Mouse (Mus musculus) heart, embryonic 15.5 days (tissue): ENCODE results near the gene Timm13. TPM values are rescaled to one million over a fixed set of nuclear protein-coding genes. Genes with fewer than 3 reads are reported as not detected.

Experiments
- ATAC-seq: fragments of 200-750 bp; cut with Nextera tagmentation; replicated peaks from 2 replicates; pipeline ENCODE4 v1.8.0; 2017; ENCODE audit warnings: low read depth, moderate TSS enrichment; ENCODE audit not compliant: insufficient number of reproducible peaks, insufficient read depth, low FRiP score
- H3K27ac ChIP-seq: fragments of 300-500 bp; sonication (generic); 2 replicates; pipeline ENCODE4 v1.5.1; 2015; ENCODE audit warnings: mild to moderate bottlenecking, inconsistent platforms
- H3K27me3 ChIP-seq: fragments of 300-500 bp; sonication (generic); 2 replicates; pipeline ENCODE4 v1.6.1; 2015; ENCODE audit warnings: inconsistent platforms
- H3K36me3 ChIP-seq: fragments of 300-500 bp; sonication (generic); 2 replicates; pipeline ENCODE4 v1.6.1; 2015; ENCODE audit warnings: mild to moderate bottlenecking, inconsistent platforms
- H3K4me1 ChIP-seq: fragments of 300-500 bp; sonication (generic); replicated peaks from 2 replicates; pipeline ENCODE4 v1.6.1; 2015; ENCODE audit warnings: inconsistent platforms
- H3K4me2 ChIP-seq: fragments of 300-500 bp; sonication (generic); 2 replicates; pipeline ENCODE4 v1.6.1; 2015; ENCODE audit warnings: inconsistent platforms, mild to moderate bottlenecking, moderate library complexity
- H3K4me3 ChIP-seq: fragments of 300-500 bp; sonication (generic); 2 replicates; pipeline ENCODE4 v1.5.1; 2015; ENCODE audit warnings: mild to moderate bottlenecking, inconsistent platforms
- H3K9ac ChIP-seq: fragments of 300-500 bp; sonication (generic); 2 replicates; pipeline ENCODE4 v1.6.1; 2015; ENCODE audit warnings: mild to moderate bottlenecking, inconsistent platforms
- H3K9me3 ChIP-seq: fragments of 300-500 bp; sonication (generic); replicated peaks from 2 replicates; pipeline ENCODE4 v1.6.1; 2016; ENCODE audit warnings: inconsistent platforms
- WGBS: fragments of 180-500 bp; shearing (Covaris S2); methylation state at CpG from one replicate; pipeline ENCODE4 v1.1.7; 2015; ENCODE audit warnings: mixed read lengths; 5-methylcytosine and 5-hydroxymethylcytosine counted together
- polyA plus RNA-seq: library from polyadenylated mRNA; unstranded; fragments of >200 nt; fragmentation: Nextera tagmentation; extraction: Ambion mirVana; gene quantifications from 2 replicates; pipeline ENCODE4 v1.2.1, GENCODE M21; 2015

The Timm13 gene
- polyA plus RNA-seq, 1 experiment from 2014 or later = 299 TPM

DNA sequence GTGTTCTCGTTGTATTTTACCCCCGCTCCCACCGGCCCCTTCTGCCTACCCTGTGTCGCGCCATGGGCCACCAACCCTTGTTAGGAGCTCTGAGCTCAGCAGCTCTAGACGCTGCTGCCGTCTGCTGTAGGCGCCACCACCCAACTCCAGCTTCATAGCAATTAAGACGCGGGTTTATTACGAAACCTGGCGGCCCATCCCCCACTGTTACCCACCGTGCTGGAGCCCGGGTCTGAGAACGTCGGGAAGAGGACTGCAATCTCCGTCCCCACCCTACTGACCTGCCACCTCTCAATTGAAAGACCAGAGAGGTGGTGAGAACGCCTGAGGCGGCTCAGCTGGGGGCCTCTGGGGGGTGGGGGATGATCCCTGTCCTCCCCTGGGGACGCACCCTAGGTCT is 31.4 kb upstream of the Timm13 start:
- peak overlapping the region; percentile 86 for H3K4me2 ChIP-seq
- H3K9me3 ChIP-seq = no peaks in the 10 kb centered on the region
- ATAC-seq = no peak
- H3K27me3 ChIP-seq = no peaks in the 10 kb centered on the region
- H3K36me3 ChIP-seq = no peaks in the 10 kb centered on the region
- peak overlapping the region; percentile 74 for H3K27ac ChIP-seq
- peak overlapping the region; percentile 81 for H3K4me3 ChIP-seq
- WGBS = 4% methylated on average over 20 of the region's 20 CpGs
- peak overlapping the region; percentile 82 for H3K9ac ChIP-seq
- H3K4me1 ChIP-seq = peaks cover 75% of the 10 kb centered on the region

DNA sequence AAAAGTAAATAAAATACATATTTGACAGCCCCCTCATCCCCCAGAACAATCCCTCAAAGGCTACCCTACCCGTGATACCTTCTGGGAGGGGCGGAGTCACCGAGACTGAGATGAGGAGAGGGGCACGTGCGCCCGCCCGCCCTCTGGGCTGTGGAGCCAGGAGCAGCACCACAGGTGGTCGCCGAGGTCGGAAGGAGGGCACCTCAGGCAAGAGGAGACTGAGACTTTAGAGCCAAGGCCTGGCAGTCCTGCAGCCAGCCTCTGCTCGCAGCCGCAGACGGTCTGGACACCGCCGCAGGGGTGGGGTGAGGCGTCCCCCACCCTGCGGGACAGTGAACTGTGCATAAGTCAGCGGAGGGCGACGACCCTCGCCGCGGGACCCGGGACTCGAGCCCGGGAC is 30.9 kb upstream of the Timm13 start:
- no peaks in the 10 kb centered on the region for H3K36me3 ChIP-seq
- no peaks in the 10 kb centered on the region for H3K9me3 ChIP-seq
- H3K4me3 ChIP-seq = peak overlapping the region; percentile 81
- ATAC-seq = no peak
- H3K27me3 ChIP-seq = no peaks in the 10 kb centered on the region
- 5% methylated on average over 26 of the region's 26 CpGs for WGBS
- H3K9ac ChIP-seq = peak overlapping the region; percentile 82
- H3K4me2 ChIP-seq = peak overlapping the region; percentile 86
- H3K4me1 ChIP-seq = peaks cover 74% of the 10 kb centered on the region
- H3K27ac ChIP-seq = peak overlapping the region; percentile 74

DNA sequence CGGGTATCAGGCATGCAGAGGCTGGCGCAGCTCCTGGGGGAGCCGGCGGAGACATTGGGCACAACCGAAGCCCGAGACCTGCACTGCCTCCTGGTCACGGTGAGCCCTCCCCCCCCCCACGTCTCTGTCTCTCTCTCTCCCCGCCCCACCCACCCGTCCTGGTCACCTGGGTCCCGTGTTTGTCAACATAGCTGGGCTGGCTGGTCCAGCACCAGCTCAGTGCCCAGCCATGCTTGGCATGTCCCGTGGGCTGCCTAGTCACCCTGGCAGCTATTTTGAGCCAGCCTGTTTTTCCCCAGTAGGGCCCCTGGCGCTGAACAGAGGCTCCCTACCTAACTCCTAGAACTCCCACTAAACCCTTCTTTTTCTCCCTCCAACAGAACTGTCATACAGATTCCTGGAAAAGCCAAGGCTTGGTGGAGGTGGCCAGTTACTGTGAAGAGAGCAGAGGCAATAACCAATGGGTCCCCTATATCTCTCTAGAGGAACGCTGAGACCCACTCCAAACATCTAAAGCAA is 30.4 kb upstream of the Timm13 start:
- no peaks in the 10 kb centered on the region for H3K9me3 ChIP-seq
- no peak for ATAC-seq
- peak overlapping the region; percentile 81 for H3K4me3 ChIP-seq
- no peaks in the 10 kb centered on the region for H3K27me3 ChIP-seq
- WGBS = 4% methylated on average over 14 of the region's 14 CpGs
- H3K36me3 ChIP-seq = no peaks in the 10 kb centered on the region
- peak overlapping the region; percentile 82 for H3K9ac ChIP-seq
- H3K4me1 ChIP-seq = peaks cover 69% of the 10 kb centered on the region
- peak overlapping the region; percentile 86 for H3K4me2 ChIP-seq
- H3K27ac ChIP-seq = peak overlapping the region; percentile 74

DNA sequence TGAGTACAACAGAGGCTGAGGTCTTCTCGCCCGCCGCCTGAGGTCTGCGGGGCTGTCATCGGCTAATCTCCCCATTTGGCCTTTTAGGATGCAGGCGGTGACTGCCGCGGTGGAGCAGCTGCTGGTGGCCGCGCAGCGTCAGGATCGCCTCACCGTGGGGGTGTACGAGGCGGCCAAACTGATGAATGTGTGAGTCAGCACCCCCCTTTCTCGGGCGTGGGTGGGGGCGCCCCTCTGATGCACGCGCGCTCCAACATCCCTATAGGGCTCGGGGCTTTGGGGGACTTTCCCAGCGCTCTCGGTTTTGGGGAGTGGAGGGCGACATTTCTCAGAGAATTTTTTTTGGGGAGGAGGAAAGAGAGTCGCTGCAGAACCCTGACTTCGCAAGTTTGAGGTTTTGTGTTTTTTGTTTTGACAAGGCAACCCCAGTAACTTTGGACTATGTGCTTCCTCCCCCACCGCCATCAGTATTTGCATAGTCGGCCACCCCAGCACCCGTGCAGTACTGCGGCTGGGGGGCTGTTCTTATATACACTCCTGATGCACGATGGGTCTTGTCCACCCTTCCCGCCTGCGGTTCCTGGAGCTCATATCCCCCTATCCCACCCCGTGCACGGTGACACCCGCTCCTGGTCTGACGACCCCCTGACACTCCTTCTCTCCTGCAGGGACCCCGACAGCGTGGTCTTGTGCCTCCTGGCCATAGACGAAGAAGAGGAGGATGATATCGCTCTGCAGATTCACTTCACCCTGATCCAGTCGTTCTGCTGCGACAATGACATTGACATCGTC is 29.8 kb upstream of the Timm13 start:
- Histone ChIP-seq H3K4me3 (peak overlapping the region; percentile 81), H3K27me3 (no peaks in the 10 kb centered on the region), H3K4me2 (peak overlapping the region; percentile 86), H3K9me3 (no peaks in the 10 kb centered on the region), H3K27ac (peak overlapping the region; percentile 74), H3K4me1 (peaks cover 62% of the 10 kb centered on the region), H3K36me3 (no peaks in the 10 kb centered on the region), H3K9ac (peak overlapping the region; percentile 82)
- WGBS = 1% methylated on average over 45 of the region's 45 CpGs
- ATAC-seq = no peak

DNA sequence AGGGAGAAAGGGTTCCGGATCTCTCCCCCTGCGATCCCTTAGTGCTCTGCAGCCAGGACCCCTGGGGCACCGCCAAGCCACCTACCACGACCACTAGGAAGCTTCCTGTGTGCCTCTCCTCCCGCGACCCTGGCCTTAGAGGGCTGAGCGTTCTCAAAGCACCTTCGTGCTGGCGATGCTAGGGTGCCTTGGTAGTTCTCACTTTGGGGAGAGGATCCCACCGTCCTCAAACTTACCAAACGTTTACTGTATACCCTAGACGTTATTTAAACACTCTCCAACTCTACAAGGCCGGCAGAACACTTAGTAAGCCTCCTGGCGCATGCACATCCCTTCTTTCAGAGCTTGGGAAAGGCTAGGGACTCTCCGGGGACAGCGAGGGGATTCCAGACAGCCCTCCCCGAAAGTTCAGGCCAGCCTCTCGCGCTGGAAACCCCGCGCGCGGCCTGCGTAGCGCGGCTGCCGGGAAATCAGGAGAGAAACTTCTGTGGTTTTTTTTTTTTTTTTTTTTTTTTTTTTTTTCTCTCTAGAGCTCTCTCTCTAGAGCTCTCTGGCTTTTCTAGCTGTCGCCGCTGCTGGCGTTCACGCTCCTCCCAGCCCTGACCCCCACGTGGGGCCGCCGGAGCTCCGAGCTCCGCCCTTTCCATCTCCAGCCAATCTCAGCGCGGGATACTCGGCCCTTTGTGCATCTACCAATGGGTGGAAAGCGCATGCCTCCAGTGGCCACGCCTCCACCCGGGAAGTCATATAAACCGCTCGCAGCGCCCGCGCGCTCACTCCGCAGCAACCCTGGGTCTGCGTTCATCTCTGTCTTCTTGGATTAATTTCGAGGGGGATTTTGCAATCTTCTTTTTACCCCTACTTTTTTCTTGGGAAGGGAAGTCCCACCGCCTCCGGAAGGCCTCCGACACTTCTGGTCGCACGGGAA is 28.8 kb upstream of the Timm13 start, which contains the start of gene Gadd45b:
Gene Gadd45b, plus strand, starts transcription at position 775 of the 928 bp plus-strand sequence.
- under 1% methylated on average over 56 of the region's 56 CpGs for WGBS
- peaks cover 55% of the 10 kb centered on the region for H3K4me1 ChIP-seq

DNA sequence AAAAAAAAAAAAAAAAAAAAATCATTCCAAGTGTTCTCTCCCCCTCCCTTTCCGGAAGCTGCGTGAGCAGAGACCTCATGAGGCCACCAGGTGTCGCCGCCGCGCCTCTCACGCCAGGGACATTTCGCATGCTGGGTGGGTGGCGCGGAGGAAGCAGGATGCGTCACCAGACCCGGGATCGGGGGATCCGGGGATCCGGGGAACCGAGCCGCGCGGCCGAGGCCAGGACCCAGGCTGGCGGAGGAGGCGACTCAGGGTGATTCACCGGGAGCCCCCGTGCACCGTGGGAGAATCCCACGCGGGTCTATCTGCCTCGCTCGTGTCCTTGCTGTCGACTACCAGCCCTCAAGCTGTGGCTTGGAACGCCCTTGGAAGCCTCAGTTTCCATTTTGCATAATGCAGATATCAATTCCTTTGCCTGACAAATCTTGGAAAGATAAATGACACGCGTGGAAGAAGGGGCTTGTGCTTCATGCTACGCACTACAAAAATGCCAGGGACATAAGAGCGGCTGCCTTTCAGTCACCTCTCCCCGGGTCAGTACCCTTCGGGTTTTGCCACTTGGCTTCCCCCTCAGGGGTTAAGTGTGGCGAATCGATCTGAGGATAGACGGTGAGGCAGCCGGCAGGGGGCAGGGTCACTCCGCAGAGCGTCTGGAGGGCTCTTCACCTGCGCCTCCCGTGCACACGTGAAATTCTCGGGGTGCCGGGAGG is 28.0 kb upstream of the Timm13 start:
- peak overlapping the region; percentile 81 for H3K4me3 ChIP-seq
- no peaks in the 10 kb centered on the region for H3K27me3 ChIP-seq
- peak overlapping the region; percentile 90 for H3K27ac ChIP-seq
- ATAC-seq = peak; percentile 36; the same call in 1 of the 2 replicates
- H3K4me1 ChIP-seq = peaks cover 47% of the 10 kb centered on the region
- H3K9me3 ChIP-seq = no peaks in the 10 kb centered on the region
- no peaks in the 10 kb centered on the region for H3K36me3 ChIP-seq
- peak overlapping the region; percentile 61 for H3K9ac ChIP-seq
- H3K4me2 ChIP-seq = peak overlapping the region; percentile 86
- under 1% methylated on average over 48 of the region's 48 CpGs for WGBS

More for the DNA sequence above, 28.8 kb upstream of the Timm13 start, which contains the start of gene Gadd45b:
- H3K27ac ChIP-seq = peak within 1 kb of the TSS; percentile 90
- H3K9ac ChIP-seq = peak within 1 kb of the TSS; percentile 82
- no peaks in the 10 kb centered on the region for H3K36me3 ChIP-seq
- no peaks in the 10 kb centered on the region for H3K9me3 ChIP-seq
- no peaks in the 10 kb centered on the region for H3K27me3 ChIP-seq
- peak within 1 kb of the TSS; percentile 81 for H3K4me3 ChIP-seq
- peak; percentile 85 for ATAC-seq
- peak within 1 kb of the TSS; percentile 86 for H3K4me2 ChIP-seq

DNA sequence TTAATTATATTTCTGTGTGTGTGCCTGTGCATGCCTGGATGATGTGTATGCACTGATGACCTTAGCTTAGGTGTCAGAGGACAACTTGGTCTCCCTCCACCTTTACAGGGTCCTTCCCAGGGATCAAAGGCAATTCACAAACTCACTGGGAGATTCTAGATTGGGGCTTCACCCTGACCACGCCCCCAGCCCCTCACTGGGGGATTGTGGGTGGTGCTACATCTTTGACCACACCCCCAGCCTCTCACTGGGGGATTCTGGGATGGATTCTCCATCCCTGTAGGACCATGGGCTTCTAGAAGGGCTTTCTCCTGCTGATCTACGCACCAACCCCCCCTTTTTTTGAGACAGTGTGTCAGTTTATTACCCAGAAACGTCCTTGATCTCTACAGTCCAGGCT is 24.7 kb upstream of the Timm13 start:
- peaks cover 35% of the 10 kb centered on the region for H3K4me1 ChIP-seq
- no peak for ATAC-seq
- no peaks in the 10 kb centered on the region for H3K9me3 ChIP-seq
- no peak overlapping the region for H3K9ac ChIP-seq
- no peaks in the 10 kb centered on the region for H3K36me3 ChIP-seq
- H3K4me3 ChIP-seq = no peak overlapping the region
- 43% methylated on average over 3 of the region's 3 CpGs for WGBS
- H3K4me2 ChIP-seq = no peak overlapping the region
- H3K27ac ChIP-seq = no peak overlapping the region
- H3K27me3 ChIP-seq = no peaks in the 10 kb centered on the region

DNA sequence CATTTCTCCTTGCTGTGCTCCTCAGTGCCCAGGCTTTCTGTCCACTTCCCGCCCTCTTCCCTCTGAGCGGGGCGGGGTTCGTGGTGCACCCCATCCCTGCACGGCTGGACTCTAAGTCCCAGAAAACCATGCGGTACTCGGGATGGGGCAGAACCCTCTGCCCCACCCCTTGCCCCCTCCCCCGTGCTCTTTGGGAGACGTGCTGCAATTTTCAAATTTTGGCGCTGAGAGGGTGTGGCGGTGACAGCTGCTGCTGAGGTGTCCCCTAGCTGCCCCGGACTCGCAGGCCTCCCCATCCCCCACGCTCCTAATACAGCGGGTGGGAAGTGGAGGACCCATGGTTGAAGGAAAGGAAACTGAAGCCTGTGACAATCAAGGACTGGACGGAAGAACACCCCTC is 21.2 kb upstream of the Timm13 start:
- Histone ChIP-seq H3K36me3 (no peaks in the 10 kb centered on the region), H3K4me2 (peak overlapping the region; percentile 68), H3K27ac (peak overlapping the region; percentile 62), H3K4me3 (peak overlapping the region; percentile 37), H3K9ac (peak overlapping the region; percentile 48), H3K9me3 (no peaks in the 10 kb centered on the region), H3K4me1 (peaks cover 33% of the 10 kb centered on the region), H3K27me3 (no peaks in the 10 kb centered on the region)
- ATAC-seq = peak; percentile 29; the same call in 1 of the 2 replicates
- 3% methylated on average over 16 of the region's 16 CpGs for WGBS

DNA sequence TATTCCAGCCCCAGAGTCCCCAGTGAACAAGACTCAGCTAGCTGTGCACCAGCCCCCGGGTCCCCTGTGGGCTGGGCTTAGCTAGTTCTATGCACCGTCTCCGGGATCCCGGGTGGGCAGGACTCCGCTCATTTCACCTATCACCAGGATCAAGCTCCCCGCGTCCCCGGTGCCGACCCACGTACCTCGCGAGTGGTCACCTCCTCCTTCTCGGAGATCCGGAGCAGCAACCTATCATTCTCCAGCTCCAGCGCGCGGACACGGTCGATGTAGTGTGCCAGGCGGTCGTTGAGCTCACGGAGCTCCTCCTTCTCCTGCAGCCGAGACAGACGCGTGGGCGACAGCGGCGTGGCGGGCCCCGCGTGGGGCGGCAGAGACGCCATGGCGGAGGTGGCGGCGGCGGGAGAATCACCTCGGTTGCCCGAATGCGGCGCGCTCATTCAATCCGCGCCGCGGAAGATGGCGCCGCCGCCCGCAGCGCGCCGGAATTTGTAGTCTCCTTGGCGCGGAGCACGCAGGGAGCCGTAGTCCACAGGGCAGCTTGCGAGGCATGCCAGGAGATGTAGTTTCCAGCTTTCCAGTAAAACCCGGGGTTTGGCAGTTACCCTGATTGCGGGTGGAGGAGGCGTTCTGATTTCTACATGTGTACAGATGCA is 17.1 kb upstream of the Timm13 start, which contains the start of gene Lmnb2:
Gene Lmnb2, minus strand, starts transcription at position 467 of the 656 bp plus-strand sequence.
- under 1% methylated on average over 61 of the region's 61 CpGs for WGBS
- H3K27ac ChIP-seq = peak within 1 kb of the TSS; percentile 62
- H3K9me3 ChIP-seq = no peaks in the 10 kb centered on the region
- peak; percentile 39 for ATAC-seq
- peaks cover 42% of the 10 kb centered on the region for H3K4me1 ChIP-seq
- peak within 1 kb of the TSS; percentile 84 for H3K9ac ChIP-seq
- no peaks in the 10 kb centered on the region for H3K36me3 ChIP-seq
- peak within 1 kb of the TSS; percentile 94 for H3K4me3 ChIP-seq
- no peaks in the 10 kb centered on the region for H3K27me3 ChIP-seq
- peak within 1 kb of the TSS; percentile 96 for H3K4me2 ChIP-seq

DNA sequence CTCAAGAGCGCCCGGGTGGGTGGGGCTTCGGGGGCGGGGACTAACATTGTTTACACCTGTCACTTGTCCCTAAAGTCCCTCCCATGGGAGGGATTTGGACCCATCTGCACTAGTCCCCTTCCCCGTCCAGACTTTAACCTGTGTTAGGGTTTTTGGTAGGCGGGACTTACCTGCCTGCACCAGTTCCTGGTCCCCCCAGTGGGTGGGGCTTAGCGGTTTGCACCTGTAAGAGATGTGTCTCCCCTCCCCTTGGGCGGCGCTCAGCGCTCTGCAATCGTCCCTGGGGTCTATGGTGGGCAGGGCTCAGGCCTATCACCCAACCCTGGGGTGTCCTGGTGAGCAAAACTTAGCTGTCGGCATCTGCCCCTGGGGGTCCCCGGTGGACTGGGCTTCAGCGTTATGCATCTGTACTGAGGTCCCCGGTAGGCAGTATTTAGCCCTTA is 16.6 kb upstream of the Timm13 start:
- no peaks in the 10 kb centered on the region for H3K9me3 ChIP-seq
- peak overlapping the region; percentile 94 for H3K4me3 ChIP-seq
- H3K4me2 ChIP-seq = peak overlapping the region; percentile 96
- peak overlapping the region; percentile 84 for H3K9ac ChIP-seq
- 3% methylated on average over 15 of the region's 15 CpGs for WGBS
- no peaks in the 10 kb centered on the region for H3K27me3 ChIP-seq
- peak; percentile 19; the same call in 1 of the 2 replicates for ATAC-seq
- H3K27ac ChIP-seq = peak overlapping the region; percentile 62
- no peaks in the 10 kb centered on the region; the same call in 1 of the 2 replicates for H3K36me3 ChIP-seq
- H3K4me1 ChIP-seq = peaks cover 37% of the 10 kb centered on the region
